Mouse (Mus musculus): Measurements from ENCODE around the gene Galnt9. TPM values are rescaled to one million over a fixed set of nuclear protein-coding genes. Genes with fewer than 3 reads are reported as not detected.

Gene Galnt9
- polyA plus RNA-seq, 1 experiment: 0.27 TPM

Other genes with a start within 250 kb of the Galnt9 start
- 4.9 and 5.0 TPM in 2 replicates for gene P2rx2, start 201.1 kb upstream of the Galnt9 start, polyA plus RNA-seq (2012; rRNA removed)
- 0.16 TPM in 1 of 2 replicates, not detected in the other for gene Lrcol1, start 199.6 kb upstream of the Galnt9 start, polyA plus RNA-seq (2012; rRNA removed)
- gene Fbrsl1, start 95.9 kb upstream of the Galnt9 start, polyA plus RNA-seq (2012; rRNA removed): 31.2 and 40.4 TPM in 2 replicates
- 58.3 and 61.3 TPM in 2 replicates for gene Noc4l, start 109.1 kb downstream of the Galnt9 start, polyA plus RNA-seq (2012; rRNA removed)
- gene Ddx51, start 109.1 kb downstream of the Galnt9 start, polyA plus RNA-seq (2012; rRNA removed): 10.4 and 10.7 TPM in 2 replicates
- 33.9 and 49.5 TPM in 2 replicates for gene Ep400, start 226.4 kb downstream of the Galnt9 start, polyA plus RNA-seq (2012; rRNA removed)
- gene Pus1, start 236.3 kb downstream of the Galnt9 start, polyA plus RNA-seq (2012; rRNA removed): 36.8 and 37.9 TPM in 2 replicates

Data from large intestine, adult 2 months (tissue).